Mouse (Mus musculus) kidney, embryonic 15.5 days (tissue): ENCODE measurements around the gene Iglon5. TPM values are rescaled to one million over a fixed set of nuclear protein-coding genes. Genes with fewer than 3 reads are reported as not detected.
A peak's percentile ranks its signal among the peaks of the same experiment; 100 is the strongest.

Experiments used
- ATAC-seq: fragments of 200-750 bp; cut with Nextera tagmentation; replicated peaks from 2 replicates; pipeline ENCODE4 v1.8.0; 2017; ENCODE audit warnings: moderate TSS enrichment; ENCODE audit not compliant: low FRiP score
- H3K27ac ChIP-seq: fragments of 300-500 bp; sonication (generic); 2 replicates; pipeline ENCODE4 v1.5.1; 2015; ENCODE audit warnings: mild to moderate bottlenecking, inconsistent platforms
- H3K27me3 ChIP-seq: fragments of 300-500 bp; sonication (generic); 2 replicates; pipeline ENCODE4 v1.6.1; 2015; ENCODE audit warnings: inconsistent platforms
- H3K36me3 ChIP-seq: fragments of 300-500 bp; sonication (generic); 2 replicates; pipeline ENCODE4 v1.6.1; 2015; ENCODE audit warnings: inconsistent platforms
- H3K4me1 ChIP-seq: fragments of 300-500 bp; sonication (generic); 2 replicates; pipeline ENCODE4 v1.6.1; 2015; ENCODE audit warnings: inconsistent platforms
- H3K4me2 ChIP-seq: fragments of 300-500 bp; sonication (generic); 2 replicates; pipeline ENCODE4 v1.6.1; 2015; ENCODE audit warnings: moderate library complexity, mild to moderate bottlenecking, inconsistent platforms
- H3K4me3 ChIP-seq: fragments of 300-500 bp; sonication (generic); replicated peaks from 2 replicates; pipeline ENCODE4 v1.5.1; 2015; ENCODE audit warnings: mild to moderate bottlenecking, inconsistent platforms
- H3K9ac ChIP-seq: fragments of 300-500 bp; sonication (generic); 2 replicates; pipeline ENCODE4 v1.6.1; 2015; ENCODE audit warnings: mild to moderate bottlenecking, inconsistent platforms
- H3K9me3 ChIP-seq: fragments of 300-500 bp; sonication (generic); replicated peaks from 2 replicates; pipeline ENCODE4 v1.6.1; 2016; ENCODE audit warnings: inconsistent platforms
- whole genome bisulfite sequencing: fragments of 180-500 bp; shearing (Covaris S2); methylation state at CpG from one replicate; pipeline ENCODE4 v1.1.7; 2015; ENCODE audit warnings: mixed read lengths; 5-methylcytosine and 5-hydroxymethylcytosine counted together
- polyA plus RNA-seq: library from polyadenylated mRNA; unstranded; fragments of >200 nt; fragmentation: Nextera tagmentation; extraction: Ambion mirVana; gene quantifications from 2 replicates; pipeline ENCODE4 v1.2.1, GENCODE M21; 2015

Gene Iglon5
- polyA plus RNA-seq, 1 experiment from 2014 or later = 0.45 TPM

GRCm38 (mm10) chr7:43490182-43490584, 308 bp upstream of the Iglon5 start:
- H3K36me3 ChIP-seq = no peaks in the 10 kb centered on the region
- H3K27ac ChIP-seq = no peak overlapping the region
- H3K4me3 ChIP-seq = peak overlapping the region; percentile 47
- H3K9ac ChIP-seq = peak overlapping the region; percentile 48
- ATAC-seq = peak; percentile 87
- peaks cover 41% of the 10 kb centered on the region for H3K27me3 ChIP-seq
- WGBS = 2% methylated on average over 12 of the region's 13 CpGs
- H3K4me2 ChIP-seq = peak overlapping the region; percentile 81
- H3K9me3 ChIP-seq = no peaks in the 10 kb centered on the region
- peaks cover 17% of the 10 kb centered on the region for H3K4me1 ChIP-seq

- no peak for ATAC-seq
- Histone ChIP-seq H3K4me2 (no peak overlapping the region), H3K27ac (no peak overlapping the region), H3K9ac (no peak overlapping the region), H3K4me1 (peaks cover 17% of the 10 kb centered on the region), H3K9me3 (no peaks in the 10 kb centered on the region), H3K36me3 (no peaks in the 10 kb centered on the region), H3K27me3 (peaks cover 31% of the 10 kb centered on the region), H3K4me3 (no peak overlapping the region)
- WGBS = 19% methylated on average over 5 of the region's 5 CpGs
Observed at GRCm38 (mm10) chr7:43488646-43489045, 1.2 kb downstream of the Iglon5 start.

GRCm38 (mm10) chr7:43483236-43483635, 6.6 kb downstream of the Iglon5 start:
- peaks cover 9% of the 10 kb centered on the region for H3K27me3 ChIP-seq
- no peak overlapping the region for H3K27ac ChIP-seq
- H3K4me3 ChIP-seq = no peak overlapping the region
- peaks cover 14% of the 10 kb centered on the region for H3K4me1 ChIP-seq
- H3K4me2 ChIP-seq = no peak overlapping the region
- peak; percentile 41; the same call in 1 of the 2 replicates for ATAC-seq
- no peak overlapping the region for H3K9ac ChIP-seq
- H3K9me3 ChIP-seq = no peaks in the 10 kb centered on the region
- no peaks in the 10 kb centered on the region for H3K36me3 ChIP-seq
- 1% methylated on average over 10 of the region's 10 CpGs for WGBS

GRCm38 (mm10) chr7:43482090-43482716, 7.7 kb downstream of the Iglon5 start:
- H3K27ac ChIP-seq = no peak overlapping the region
- H3K27me3 ChIP-seq = peaks cover 15% of the 10 kb centered on the region
- H3K4me1 ChIP-seq = peaks cover 14% of the 10 kb centered on the region
- no peak overlapping the region for H3K9ac ChIP-seq
- 34% methylated on average over 8 of the region's 8 CpGs for whole genome bisulfite sequencing
- ATAC-seq = peak; percentile 70
- H3K4me3 ChIP-seq = no peak overlapping the region
- no peaks in the 10 kb centered on the region for H3K36me3 ChIP-seq
- no peaks in the 10 kb centered on the region for H3K9me3 ChIP-seq
- no peak overlapping the region for H3K4me2 ChIP-seq

GRCm38 (mm10) chr7:43481191-43481590, 8.7 kb downstream of the Iglon5 start:
- WGBS = 54% methylated on average over 3 of the region's 3 CpGs
- no peak for ATAC-seq
- Histone ChIP-seq H3K9me3 (no peaks in the 10 kb centered on the region), H3K27ac (no peak overlapping the region), H3K4me3 (no peak overlapping the region), H3K4me1 (peaks cover 22% of the 10 kb centered on the region), H3K36me3 (no peaks in the 10 kb centered on the region), H3K27me3 (peaks cover 26% of the 10 kb centered on the region), H3K9ac (no peak overlapping the region), H3K4me2 (no peak overlapping the region)

GRCm38 (mm10) chr7:43476376-43476775, 13.5 kb downstream of the Iglon5 start:
- no peak; the same call in 1 of the 2 replicates for ATAC-seq
- Histone ChIP-seq H3K9ac (no peak overlapping the region), H3K4me2 (peak overlapping the region; percentile 36), H3K4me3 (peak overlapping the region; percentile 3; the same call in 1 of the 2 replicates), H3K4me1 (peaks cover 15% of the 10 kb centered on the region), H3K9me3 (no peaks in the 10 kb centered on the region), H3K27ac (no peak overlapping the region), H3K36me3 (no peaks in the 10 kb centered on the region), H3K27me3 (peaks cover 40% of the 10 kb centered on the region)
- WGBS = 2% methylated on average over 13 of the region's 13 CpGs

- Histone ChIP-seq H3K9ac (no peak overlapping the region), H3K4me3 (peak overlapping the region; percentile 4; the same call in 1 of the 2 replicates), H3K4me1 (peaks cover 15% of the 10 kb centered on the region), H3K4me2 (0 out of 2 replicates have a peak overlapping the region, but pooled peaks have one; percentile 12), H3K27ac (no peak overlapping the region), H3K36me3 (peaks cover 4% of the 10 kb centered on the region; the same call in 1 of the 2 replicates), H3K27me3 (peaks cover 40% of the 10 kb centered on the region), H3K9me3 (no peaks in the 10 kb centered on the region)
- WGBS = 10% methylated on average over 23 of the region's 23 CpGs
- ATAC-seq = 0 out of 2 replicates have a peak, but pooled peaks have one; percentile 31
Observed at GRCm38 (mm10) chr7:43475706-43476105, 14.2 kb downstream of the Iglon5 start.

GRCm38 (mm10) chr7:43470373-43470772, 19.5 kb downstream of the Iglon5 start:
- WGBS = 54% methylated on average over 8 of the region's 8 CpGs
- Histone ChIP-seq H3K9ac (no peak overlapping the region), H3K4me2 (no peak overlapping the region), H3K4me3 (no peak overlapping the region), H3K4me1 (peaks cover 8% of the 10 kb centered on the region), H3K9me3 (no peaks in the 10 kb centered on the region), H3K27ac (no peak overlapping the region), H3K36me3 (peaks cover 4% of the 10 kb centered on the region; the same call in 1 of the 2 replicates), H3K27me3 (peaks cover 13% of the 10 kb centered on the region)
- ATAC-seq = no peak

GRCm38 (mm10) chr7:43466099-43466694, 23.7 kb downstream of the Iglon5 start:
- H3K4me3 ChIP-seq = peak overlapping the region; percentile 51
- H3K9me3 ChIP-seq = no peaks in the 10 kb centered on the region
- peak; percentile 66 for ATAC-seq
- peaks cover 4% of the 10 kb centered on the region; the same call in 1 of the 2 replicates for H3K36me3 ChIP-seq
- 0 out of 2 replicates have a peak, but pooled peaks cover 14% of the 10 kb centered on the region for H3K27me3 ChIP-seq
- peak overlapping the region; percentile 22; the same call in 1 of the 2 replicates for H3K27ac ChIP-seq
- WGBS = under 1% methylated on average over 33 of the region's 33 CpGs
- H3K4me2 ChIP-seq = peak overlapping the region; percentile 82
- H3K4me1 ChIP-seq = peaks cover 16% of the 10 kb centered on the region
- peak overlapping the region; percentile 23; the same call in 1 of the 2 replicates for H3K9ac ChIP-seq

- Histone ChIP-seq H3K4me1 (peaks cover 16% of the 10 kb centered on the region), H3K4me3 (peak overlapping the region; percentile 51), H3K27me3 (0 out of 2 replicates have a peak, but pooled peaks cover 14% of the 10 kb centered on the region), H3K36me3 (no peaks in the 10 kb centered on the region), H3K9ac (peak overlapping the region; percentile 35), H3K4me2 (peak overlapping the region; percentile 82), H3K9me3 (no peaks in the 10 kb centered on the region), H3K27ac (peak overlapping the region; percentile 41; the same call in 1 of the 2 replicates)
- WGBS = under 1% methylated on average over 33 of the region's 33 CpGs
- peak; percentile 92 for ATAC-seq
Observed at GRCm38 (mm10) chr7:43465344-43466098, 24.4 kb downstream of the Iglon5 start.

GRCm38 (mm10) chr7:43464864-43465343, 25.0 kb downstream of the Iglon5 start:
- H3K4me1 ChIP-seq = peaks cover 16% of the 10 kb centered on the region
- 0 out of 2 replicates have a peak, but pooled peaks cover 14% of the 10 kb centered on the region for H3K27me3 ChIP-seq
- peak overlapping the region; percentile 41; the same call in 1 of the 2 replicates for H3K27ac ChIP-seq
- H3K36me3 ChIP-seq = no peaks in the 10 kb centered on the region
- H3K4me2 ChIP-seq = peak overlapping the region; percentile 82
- H3K9me3 ChIP-seq = no peaks in the 10 kb centered on the region
- peak overlapping the region; percentile 51 for H3K4me3 ChIP-seq
- peak overlapping the region; percentile 35 for H3K9ac ChIP-seq
- ATAC-seq = peak; percentile 13; the same call in 1 of the 2 replicates
- WGBS = 5% methylated on average over 35 of the region's 35 CpGs
